Mouse (Mus musculus): ENCODE results near the gene Ankrd63. TPM values are rescaled to one million over a fixed set of nuclear protein-coding genes. Genes with fewer than 3 reads are reported as not detected.
A peak's percentile ranks its signal among the peaks of the same experiment; 100 is the strongest.

The Ankrd63 gene
- polyA plus RNA-seq, 1 experiment from 2014 or later: not detected

DNA sequence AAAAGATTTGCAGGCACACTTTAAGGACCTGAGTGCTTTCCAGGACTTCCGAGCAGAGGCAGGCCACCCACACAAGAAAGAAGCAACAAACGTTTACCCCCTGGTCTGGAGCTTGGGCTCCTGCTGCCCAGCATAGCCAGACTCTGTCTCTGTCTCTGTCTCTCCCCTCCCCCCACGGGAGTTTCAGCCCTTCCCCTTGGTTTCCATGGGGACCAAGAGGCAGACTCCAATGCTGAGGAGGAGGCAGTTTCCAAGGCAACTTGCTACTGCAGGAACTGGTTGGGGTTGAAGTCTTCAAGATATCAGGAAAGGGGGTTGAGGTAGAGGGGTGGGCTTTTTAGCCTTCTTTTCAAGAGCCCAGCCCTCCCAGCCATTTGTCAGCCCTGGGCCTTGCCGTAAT lies 10.5 kb upstream of the Ankrd63 start:
- Histone ChIP-seq H3K27ac (replicated peaks) (no peak overlapping the region), H3K36me3 (replicated peaks) (no peaks in the 10 kb centered on the region), H3K4me1 (peaks cover 35% of the 10 kb centered on the region), H3K27me3 (replicated peaks; ENCODE audit: low read depth, poor library complexity, severe bottlenecking) (peaks cover 80% of the 10 kb centered on the region), H3K4me3 (no peak overlapping the region), H3K9me3 (no peaks in the 10 kb centered on the region)
- 41% methylated on average over 4 of the region's 4 CpGs for WGBS
- peak; percentile 25 for DNase-seq (ENCODE audit: low spot score)

DNA sequence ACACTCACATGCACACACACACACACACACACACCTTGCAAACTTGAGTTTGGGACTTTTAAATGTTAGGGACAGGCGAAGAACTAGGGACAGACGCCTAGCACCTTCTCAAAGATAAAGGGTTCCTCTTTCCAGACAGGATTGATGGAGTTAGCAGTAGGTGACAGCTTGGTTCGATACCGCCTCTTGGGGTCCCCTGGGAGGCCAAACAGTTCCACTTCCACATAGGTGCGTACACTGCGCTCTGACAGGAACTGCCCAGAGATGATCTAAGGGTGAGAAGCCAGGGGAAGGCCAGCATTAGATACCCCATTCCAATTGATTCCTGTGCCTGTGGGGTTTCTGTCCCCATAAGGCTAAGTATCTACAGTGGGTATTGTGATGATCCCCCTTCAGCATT lies 9.9 kb upstream of the Ankrd63 start:
- Histone ChIP-seq H3K27me3 (replicated peaks; ENCODE audit: low read depth, poor library complexity, severe bottlenecking) (peaks cover 80% of the 10 kb centered on the region), H3K9me3 (no peaks in the 10 kb centered on the region), H3K4me1 (peaks cover 38% of the 10 kb centered on the region), H3K4me3 (no peak overlapping the region), H3K36me3 (replicated peaks) (no peaks in the 10 kb centered on the region), H3K27ac (replicated peaks) (no peak overlapping the region)
- WGBS: 90% methylated on average over 6 of the region's 6 CpGs
- no peak for DNase-seq (ENCODE audit: low spot score)

DNA sequence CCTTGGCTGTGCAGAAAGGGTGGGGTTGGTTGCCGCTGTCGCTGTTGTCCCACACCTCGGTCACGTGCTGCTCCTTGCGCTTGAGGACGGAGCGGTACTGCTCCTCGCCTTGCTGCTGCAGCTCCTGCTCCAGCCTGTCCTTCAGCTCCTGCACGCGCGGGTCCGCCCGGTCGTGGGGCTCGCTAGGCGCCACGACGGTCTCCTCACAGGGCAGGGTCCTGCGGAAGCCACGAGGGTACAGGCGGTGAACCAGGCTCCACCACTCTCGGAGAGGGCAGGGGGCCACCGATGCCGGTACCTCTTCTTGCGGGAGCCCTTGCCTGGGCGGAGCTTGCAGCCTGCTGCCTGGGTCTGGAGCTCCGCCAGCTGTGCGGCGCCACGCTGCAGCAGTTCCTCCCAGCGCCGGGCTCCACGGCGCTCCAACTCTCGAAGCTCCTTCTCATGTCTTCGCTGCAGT lies 7.3 kb upstream of the Ankrd63 start:
- H3K4me1 ChIP-seq: peaks cover 50% of the 10 kb centered on the region
- WGBS: 1% methylated on average over 36 of the region's 36 CpGs
- peak overlapping the region; percentile 31; the same call in 1 of the 2 replicates for H3K27ac ChIP-seq (replicated peaks)
- no peaks in the 10 kb centered on the region for H3K36me3 ChIP-seq (replicated peaks)
- DNase-seq (ENCODE audit: low spot score): peak; percentile 77
- peaks cover 95% of the 10 kb centered on the region for H3K27me3 ChIP-seq (replicated peaks; ENCODE audit: low read depth, poor library complexity, severe bottlenecking)
- H3K4me3 ChIP-seq: peak overlapping the region; percentile 56
- H3K9me3 ChIP-seq: no peaks in the 10 kb centered on the region

DNA sequence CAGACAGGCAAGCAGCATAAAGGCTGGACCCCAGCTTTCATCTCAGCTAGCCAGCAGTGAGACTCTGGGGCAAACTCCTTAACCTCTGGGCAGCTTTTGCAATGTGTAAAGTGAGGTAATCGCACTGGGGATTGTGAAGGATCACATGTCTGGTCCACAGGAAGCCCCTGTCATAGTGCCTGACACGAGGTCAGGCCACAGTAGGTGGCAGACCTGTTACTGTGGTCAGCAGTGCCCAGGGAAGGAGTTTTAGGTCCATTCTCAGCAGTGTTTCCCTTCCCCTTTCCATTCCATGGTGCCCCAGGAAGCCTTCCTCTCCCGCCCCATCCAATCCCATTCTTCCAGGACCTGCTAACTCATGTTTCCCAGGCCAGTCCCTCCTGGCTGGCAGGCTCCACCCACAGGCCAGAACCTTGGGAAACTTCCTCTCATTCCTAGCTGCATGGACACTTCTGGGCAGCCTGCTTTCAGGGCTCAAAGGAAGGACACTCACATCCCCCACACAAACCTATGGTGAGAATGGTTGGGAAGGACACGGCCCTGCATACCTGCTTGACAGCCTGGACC lies 6.0 kb upstream of the Ankrd63 start:
- Histone ChIP-seq H3K4me3 (no peak overlapping the region), H3K36me3 (replicated peaks) (no peaks in the 10 kb centered on the region), H3K27ac (replicated peaks) (no peak overlapping the region), H3K4me1 (peaks cover 43% of the 10 kb centered on the region), H3K27me3 (replicated peaks; ENCODE audit: low read depth, poor library complexity, severe bottlenecking) (peaks cover 97% of the 10 kb centered on the region), H3K9me3 (no peaks in the 10 kb centered on the region)
- DNase-seq (ENCODE audit: low spot score): peak; percentile 26
- WGBS: 29% methylated on average over 4 of the region's 4 CpGs

DNA sequence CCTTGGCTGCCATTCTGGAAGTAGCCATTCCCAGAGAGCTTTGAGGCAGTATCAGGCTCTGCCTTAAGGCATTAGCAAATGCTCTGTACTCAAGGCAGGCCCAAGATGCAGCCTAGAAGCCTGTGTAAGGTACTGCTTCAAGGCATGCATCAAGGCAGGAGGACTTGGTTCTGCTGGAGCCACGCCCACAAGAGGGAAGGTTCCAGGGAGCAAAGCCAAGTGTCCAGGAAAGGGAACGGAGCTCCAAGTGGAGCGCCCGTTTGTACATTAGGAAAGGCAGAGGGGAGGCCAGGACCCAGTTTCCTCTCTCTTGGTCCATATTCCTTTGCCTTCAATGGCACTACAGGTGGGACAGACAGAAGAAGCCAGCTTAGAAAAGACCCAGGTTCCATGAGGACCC lies 4.7 kb upstream of the Ankrd63 start:
- no peak overlapping the region for H3K4me3 ChIP-seq
- peaks cover 100% of the 10 kb centered on the region for H3K27me3 ChIP-seq (replicated peaks; ENCODE audit: low read depth, poor library complexity, severe bottlenecking)

DNA sequence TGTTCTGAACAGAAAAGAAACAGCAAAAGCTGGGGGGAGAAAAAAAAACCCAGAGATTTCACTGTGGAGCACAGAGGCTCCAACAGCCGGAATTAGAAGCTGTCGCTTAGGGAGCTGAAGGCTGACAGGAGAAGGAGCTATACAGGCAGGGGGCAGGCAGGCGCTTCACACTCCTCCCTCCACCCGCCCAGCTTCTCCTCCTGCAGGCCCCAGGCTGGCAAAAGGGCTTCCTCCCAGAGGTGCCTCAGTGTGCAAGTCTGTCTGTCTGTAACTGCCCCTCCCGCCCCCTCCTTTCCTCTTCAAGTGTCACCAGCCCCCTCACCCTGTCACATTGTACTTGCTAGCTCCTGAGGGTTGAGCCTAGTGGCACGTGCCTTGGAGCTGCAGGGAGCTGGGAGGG lies 2.7 kb upstream of the Ankrd63 start:
- DNase-seq (ENCODE audit: low spot score): peak; percentile 29
- Histone ChIP-seq H3K4me1 (peaks cover 63% of the 10 kb centered on the region), H3K27me3 (replicated peaks; ENCODE audit: low read depth, poor library complexity, severe bottlenecking) (peaks cover 100% of the 10 kb centered on the region), H3K27ac (replicated peaks) (no peak overlapping the region), H3K9me3 (no peaks in the 10 kb centered on the region), H3K4me3 (no peak overlapping the region), H3K36me3 (replicated peaks) (no peaks in the 10 kb centered on the region)
- 3% methylated on average over 6 of the region's 6 CpGs for WGBS

More for the DNA sequence above, 4.7 kb upstream of the Ankrd63 start:
- Histone ChIP-seq H3K9me3 (no peaks in the 10 kb centered on the region), H3K27ac (replicated peaks) (no peak overlapping the region), H3K36me3 (replicated peaks) (no peaks in the 10 kb centered on the region), H3K4me1 (peaks cover 48% of the 10 kb centered on the region)
- no peak for DNase-seq (ENCODE audit: low spot score)
- 81% methylated on average over 4 of the region's 4 CpGs for WGBS

DNA sequence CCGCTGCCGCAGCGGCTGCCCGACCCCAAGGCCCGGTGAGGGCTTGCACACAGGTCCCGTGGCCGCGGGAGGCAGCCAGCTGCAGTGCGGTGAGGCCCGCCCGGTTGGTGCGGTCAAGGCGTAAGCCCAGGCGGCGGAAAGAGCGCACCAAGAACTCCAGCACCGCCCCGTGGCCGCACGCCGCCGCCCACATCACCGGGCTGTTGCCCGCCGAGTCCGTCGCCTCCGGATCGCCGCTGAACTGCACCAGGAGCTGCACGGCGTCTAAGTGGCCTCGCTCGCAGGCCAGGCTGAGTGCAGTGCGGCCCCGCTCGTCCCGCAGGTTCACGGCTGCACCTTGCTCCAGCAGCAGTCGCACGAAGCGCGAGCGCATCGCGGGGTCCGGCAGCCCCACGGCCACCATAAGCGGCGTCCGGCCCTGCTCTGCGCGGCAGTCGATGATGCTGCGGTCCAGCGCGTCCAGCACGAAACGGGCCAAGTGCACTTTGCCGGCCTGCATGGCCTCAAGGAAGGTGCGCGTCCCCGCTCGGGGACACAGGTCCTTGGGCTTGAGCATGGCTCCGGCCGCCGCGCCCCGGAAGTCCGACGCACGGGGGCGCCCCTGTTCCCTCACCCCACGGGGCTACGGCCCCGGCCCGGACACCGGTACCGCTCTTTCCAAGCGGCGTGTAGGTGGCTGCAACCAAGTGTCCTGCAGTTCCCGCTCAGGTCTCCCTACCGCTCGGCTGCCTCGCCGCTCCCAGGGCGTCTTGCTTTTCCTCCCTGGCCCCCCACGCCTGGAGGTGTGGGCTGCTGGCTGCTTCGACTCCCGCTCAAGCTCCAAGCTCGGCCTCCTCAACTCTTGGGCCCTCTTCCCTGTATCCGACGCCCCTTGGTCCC lies 641 bp downstream of the Ankrd63 start:
- Histone ChIP-seq H3K4me1 (peaks cover 51% of the 10 kb centered on the region), H3K4me3 (peak overlapping the region; percentile 52), H3K27ac (replicated peaks) (no peak overlapping the region; the same call in 1 of the 2 replicates), H3K9me3 (no peaks in the 10 kb centered on the region), H3K27me3 (replicated peaks; ENCODE audit: low read depth, poor library complexity, severe bottlenecking) (peaks cover 99% of the 10 kb centered on the region), H3K36me3 (replicated peaks) (no peaks in the 10 kb centered on the region)
- under 1% methylated on average over 93 of the region's 93 CpGs for WGBS
- peak; percentile 74 for DNase-seq (ENCODE audit: low spot score)

DNA sequence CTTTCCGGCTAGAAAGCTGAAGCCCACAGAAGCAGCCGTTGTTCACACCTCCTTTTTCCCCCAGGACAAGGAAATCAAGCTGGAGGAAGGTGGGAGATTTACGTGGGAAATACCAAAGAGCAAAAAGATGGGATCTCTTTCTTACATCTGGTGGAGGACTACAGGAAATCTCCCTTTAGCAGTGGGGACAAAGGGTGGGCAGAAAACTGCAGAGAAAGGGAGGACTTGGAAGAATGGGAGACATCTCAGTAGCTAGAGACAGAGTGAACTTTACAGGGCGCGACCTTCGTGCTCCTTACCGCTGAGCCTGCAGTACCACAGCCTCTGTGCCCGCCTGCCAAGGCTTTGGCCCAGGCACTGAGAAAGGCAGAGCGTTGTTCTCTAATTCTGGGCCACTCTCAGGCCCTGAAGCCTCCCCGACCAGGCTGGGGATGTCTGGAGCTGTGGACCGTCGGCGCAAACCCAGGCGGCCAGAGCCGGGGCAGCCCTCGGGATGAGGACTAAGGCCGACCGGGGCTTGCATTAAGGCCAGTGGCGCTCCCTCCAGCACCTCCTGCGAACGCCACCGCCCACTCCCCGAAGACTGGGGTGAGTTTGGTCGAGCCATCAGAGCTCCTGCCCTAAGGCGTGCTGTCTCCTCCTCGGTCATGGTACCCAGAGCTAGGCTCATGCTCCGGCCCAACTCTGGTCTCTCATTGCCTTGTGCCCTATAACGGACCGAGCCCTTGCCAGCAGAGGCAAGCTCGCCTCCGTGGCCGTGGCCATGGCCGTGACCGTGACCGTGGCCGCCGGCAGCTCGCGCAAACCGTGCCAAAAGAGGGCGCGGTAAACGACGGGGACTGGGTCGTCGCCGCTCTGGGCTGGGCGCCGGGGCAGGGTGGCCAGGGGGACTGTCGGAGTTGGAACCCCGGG lies 1.5 kb downstream of the Ankrd63 start:
- Histone ChIP-seq H3K4me3 (peak overlapping the region; percentile 52), H3K9me3 (no peaks in the 10 kb centered on the region), H3K27me3 (replicated peaks; ENCODE audit: low read depth, poor library complexity, severe bottlenecking) (peaks cover 99% of the 10 kb centered on the region), H3K27ac (replicated peaks) (no peak overlapping the region; the same call in 1 of the 2 replicates), H3K4me1 (peaks cover 57% of the 10 kb centered on the region), H3K36me3 (replicated peaks) (no peaks in the 10 kb centered on the region)
- 2% methylated on average over 51 of the region's 51 CpGs for WGBS
- peak; percentile 49 for DNase-seq (ENCODE audit: low spot score)

DNA sequence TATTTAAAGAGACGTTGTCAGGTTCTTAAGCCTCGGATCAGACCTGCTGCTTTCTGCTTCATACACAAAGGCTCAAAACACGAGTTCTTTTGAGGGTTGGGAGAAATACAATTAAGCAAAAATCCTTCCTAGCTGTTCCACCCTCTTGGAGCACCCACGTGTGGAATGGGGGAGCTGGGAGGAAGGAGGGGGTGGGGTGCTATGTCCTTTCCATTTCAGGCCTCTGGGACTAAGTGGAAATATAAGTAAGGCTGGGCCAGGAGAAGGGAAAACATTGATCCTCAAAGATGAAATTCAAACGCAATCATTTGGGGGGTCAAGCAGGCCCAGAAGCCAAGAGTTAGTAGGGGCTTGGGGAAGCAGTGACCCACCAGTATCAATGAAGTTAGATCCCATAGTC lies 2.6 kb downstream of the Ankrd63 start:
- WGBS: 3% methylated on average over 5 of the region's 5 CpGs
- peak overlapping the region; percentile 43 for H3K4me3 ChIP-seq

DNA sequence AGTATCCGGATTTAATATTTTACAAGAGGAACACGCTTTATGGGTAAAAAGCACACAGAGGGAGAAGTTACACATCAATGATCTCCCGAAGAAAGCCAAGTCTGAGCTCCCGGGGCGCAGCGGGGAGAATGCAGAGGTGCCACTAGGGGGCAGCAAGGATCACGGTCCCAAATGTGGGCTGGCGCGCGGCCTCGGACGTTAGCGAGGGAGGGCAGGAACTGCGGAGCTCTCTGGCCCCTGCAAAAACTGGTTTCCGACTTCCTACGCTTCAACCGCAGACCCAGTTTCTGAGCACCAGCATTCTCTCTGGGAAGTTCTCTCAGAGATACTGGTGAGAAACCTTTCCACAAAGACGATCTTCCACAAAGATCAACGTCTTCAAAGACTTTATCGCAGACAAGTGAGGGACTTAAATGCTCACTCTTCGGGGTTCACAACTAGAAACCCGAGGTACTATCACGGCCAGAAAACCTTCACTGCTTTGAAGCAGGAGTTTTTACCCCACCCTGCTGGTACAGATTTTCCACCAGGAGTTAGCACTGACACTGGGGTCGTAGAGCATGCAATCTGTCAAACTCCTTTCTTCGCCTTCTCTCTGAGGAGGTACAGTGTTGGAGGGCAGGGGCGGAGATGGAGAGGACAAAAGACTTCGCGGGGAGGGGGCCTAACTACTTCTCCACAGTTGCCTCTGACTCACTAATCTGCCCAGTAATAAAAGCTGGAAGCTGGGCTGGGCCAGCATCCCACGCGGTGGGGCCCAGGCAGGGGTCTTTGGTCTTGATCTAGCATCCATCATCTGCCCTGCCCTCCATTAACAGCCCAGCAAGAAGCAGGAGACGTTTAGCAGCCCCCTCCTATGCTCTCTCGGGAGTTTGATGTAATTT lies 3.3 kb downstream of the Ankrd63 start:
- Histone ChIP-seq H3K27me3 (replicated peaks; ENCODE audit: low read depth, poor library complexity, severe bottlenecking) (peaks cover 99% of the 10 kb centered on the region), H3K4me3 (peak overlapping the region; percentile 43), H3K4me1 (peaks cover 53% of the 10 kb centered on the region), H3K27ac (replicated peaks) (no peak overlapping the region), H3K36me3 (replicated peaks) (no peaks in the 10 kb centered on the region), H3K9me3 (no peaks in the 10 kb centered on the region)
- WGBS: 2% methylated on average over 32 of the region's 32 CpGs
- DNase-seq (ENCODE audit: low spot score): peak; percentile 89

More for the DNA sequence above, 2.6 kb downstream of the Ankrd63 start:
- peaks cover 99% of the 10 kb centered on the region for H3K27me3 ChIP-seq (replicated peaks; ENCODE audit: low read depth, poor library complexity, severe bottlenecking)
- H3K27ac ChIP-seq (replicated peaks): no peak overlapping the region
- H3K4me1 ChIP-seq: peaks cover 54% of the 10 kb centered on the region
- no peaks in the 10 kb centered on the region for H3K9me3 ChIP-seq
- DNase-seq (ENCODE audit: low spot score): peak; percentile 15
- H3K36me3 ChIP-seq (replicated peaks): no peaks in the 10 kb centered on the region

DNA sequence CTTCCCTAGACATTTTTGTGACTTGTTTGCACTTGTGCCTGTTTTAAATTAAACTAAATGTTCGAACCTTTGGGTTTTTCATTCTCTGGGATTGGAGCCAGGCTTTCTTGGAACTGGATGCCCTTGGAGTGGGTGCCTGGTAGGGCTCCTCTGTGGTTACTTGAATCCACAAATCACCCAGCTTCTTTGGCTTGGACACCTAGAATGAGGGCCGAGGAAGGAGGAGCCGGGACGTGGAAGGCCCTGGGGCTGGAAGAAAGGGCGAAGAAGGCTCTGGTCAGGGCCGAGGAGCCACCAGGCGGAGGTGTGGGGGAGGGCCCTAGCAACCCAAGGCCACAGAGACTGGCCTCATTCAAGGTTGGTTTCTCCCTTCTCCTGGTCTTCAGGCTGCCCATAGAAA lies 5.8 kb downstream of the Ankrd63 start:
- no peaks in the 10 kb centered on the region for H3K36me3 ChIP-seq (replicated peaks)
- no peak for DNase-seq (ENCODE audit: low spot score)
- no peaks in the 10 kb centered on the region for H3K9me3 ChIP-seq
- H3K4me1 ChIP-seq: peaks cover 37% of the 10 kb centered on the region
- H3K4me3 ChIP-seq: no peak overlapping the region
- WGBS: 33% methylated on average over 7 of the region's 7 CpGs
- peaks cover 98% of the 10 kb centered on the region for H3K27me3 ChIP-seq (replicated peaks; ENCODE audit: low read depth, poor library complexity, severe bottlenecking)
- no peak overlapping the region for H3K27ac ChIP-seq (replicated peaks)
